ENCODE assay signal across 15 mouse cellular contexts in genomic region chr11:86621139-86621538, GRCm38 (mm10).
DNase-seq lines count a peak whose midpoint lies in the region; ATAC-seq and TF ChIP-seq lines count a peak whose summit lies in the region.
"Had no signal": no experiment of that assay in that cellular context is flagged by ENCODE, and none has a peak within 500 bp of the region (broad histone marks: within the 10 kb centered on the region; RNA-seq: fewer than 3 reads in every experiment).

No protein-coding gene starts in this region.

- TF ChIP-seq EP300 in CH12.LX (IDR thresholded peaks at IDR 0.05; ENCODE audit: low read length), result no peak

- DNase-seq in cerebellum, adult 2 months, result peak; percentile 25 to 26
- DNase-seq in cerebellum, adult 8-10 months, result no peak
- DNase-seq in left cerebral cortex, adult 2 months (ENCODE audit: extremely low spot score in 1 of 2, low spot score in 2 of 2), result no peak
- no peak for DNase-seq in left cerebral cortex, postnatal 14 days (ENCODE audit: low spot score in 2 of 2)
- DNase-seq in CH12.LX (ENCODE audit: extremely low read depth), result no peak
- no peak for DNase-seq in liver
- DNase-seq in forebrain, embryonic 11.5 days (ENCODE audit: low spot score), result no peak
- DNase-seq: kidney, adult 11 months; lung, postnatal 36 days; right cerebral cortex, postnatal 14 days had no signal

- 93% methylated on average over 13 of the region's 13 CpGs for WGBS in cerebellum, adult 2 months
- WGBS in forebrain, embryonic 11.5 days, result 97% methylated on average over 13 of the region's 13 CpGs

- no peaks in the 10 kb centered on the region for H3K4me1 ChIP-seq in cerebellum, adult 2 months (ENCODE audit: control insufficient read depth, insufficient read depth, low read length)
- H3K4me1 ChIP-seq in CH12.LX (ENCODE audit: control insufficient read depth in 1 of 2, insufficient read depth in 2 of 2), result peaks cover 28 to 87% of the 10 kb centered on the region in 2 experiments
- peaks cover 13% of the 10 kb centered on the region for H3K4me1 ChIP-seq in embryonic fibroblast, embryonic 13.5 days (ENCODE audit: control insufficient read depth, insufficient read depth, low read length)
- no peaks in the 10 kb centered on the region for H3K4me1 ChIP-seq in forebrain, embryonic 11.5 days (replicated peaks; ENCODE audit: control insufficient read depth, insufficient read depth, low read length)
- H3K4me1 ChIP-seq: midbrain, embryonic 10.5 days had no signal

- ATAC-seq in forebrain, embryonic 11.5 days (replicated peaks; ENCODE audit: low FRiP score), result no peak

- peaks cover 21% of the 10 kb centered on the region for H3K79me2 ChIP-seq in CH12.LX (replicated peaks; ENCODE audit: control insufficient read depth, extremely low read depth, insufficient read depth, poor library complexity, severe bottlenecking)

- H3K9me3 ChIP-seq in CH12.LX (replicated peaks; ENCODE audit: low read length), result no peaks in the 10 kb centered on the region
- no peaks in the 10 kb centered on the region for H3K9me3 ChIP-seq in forebrain, embryonic 11.5 days (ENCODE audit: control insufficient read depth, low read length)
- H3K9me3 ChIP-seq: embryonic facial prominence, embryonic 10.5 days; limb, embryonic 13.5 days; midbrain, embryonic 10.5 days had no signal

- H3K27me3 ChIP-seq in cerebellum, adult 2 months (ENCODE audit: control insufficient read depth, insufficient read depth, low read length), result no peaks in the 10 kb centered on the region
- no peaks in the 10 kb centered on the region for H3K27me3 ChIP-seq in CH12.LX (replicated peaks)
- no peaks in the 10 kb centered on the region for H3K27me3 ChIP-seq in forebrain, embryonic 11.5 days (ENCODE audit: control insufficient read depth, insufficient read depth, low read length)
- H3K27me3 ChIP-seq: limb, embryonic 13.5 days had no signal

- no peak for TF ChIP-seq POLR2A in cerebellum, adult 2 months (IDR thresholded peaks at IDR 0.05; ENCODE audit: borderline replicate concordance, insufficient read depth, low read length)
- TF ChIP-seq POLR2A in CH12.LX (IDR thresholded peaks at IDR 0.05; ENCODE audit: low read depth, low read length), result no peak
- no peak for TF ChIP-seq POLR2A in embryonic fibroblast, embryonic 13.5 days (IDR thresholded peaks at IDR 0.05; ENCODE audit: low read depth, low read length)

- intact Hi-C loops in left cerebral cortex, adult 2 months (cut with DNase I), result no loop called here
- intact Hi-C loops in left cerebral cortex, postnatal 14 days (cut with DNase I), result no loop called here

- TF ChIP-seq CTCF in cerebellum, adult 2 months (IDR thresholded peaks at IDR 0.05; ENCODE audit: borderline replicate concordance, insufficient read depth, low read depth, low read length), result no peak
- no peak for TF ChIP-seq CTCF in left cerebral cortex, adult 2 months (IDR thresholded peaks at IDR 0.05)
- TF ChIP-seq CTCF in CH12.LX (conservative IDR thresholded peaks at IDR 0.05 in 1 of 2, IDR thresholded peaks at IDR 0.05 in 1 of 2; ENCODE audit: low read depth in 2 of 2, low read length in 2 of 2), result no peak
- no peak for TF ChIP-seq CTCF in embryonic fibroblast, embryonic 13.5 days (IDR thresholded peaks at IDR 0.05; ENCODE audit: borderline replicate concordance, insufficient read depth, low read length)

- peaks cover under 1 to 9% of the 10 kb centered on the region in 2 experiments for H3K36me3 ChIP-seq in CH12.LX (replicated peaks in 1 of 2; ENCODE audit: control insufficient read depth in 1 of 2, insufficient read depth in 1 of 2, low read length in 1 of 2)
- H3K36me3 ChIP-seq in forebrain, embryonic 11.5 days (ENCODE audit: control insufficient read depth, insufficient read depth, low read length), result no peaks in the 10 kb centered on the region
- H3K36me3 ChIP-seq: limb, embryonic 13.5 days had no signal

- peak overlapping the region; percentile 58 for H3K9ac ChIP-seq in CH12.LX (ENCODE audit: insufficient read depth, low read depth)
- H3K9ac ChIP-seq in forebrain, embryonic 11.5 days (ENCODE audit: low read length), result no peak overlapping the region
- H3K9ac ChIP-seq: hindbrain, embryonic 14.5 days; limb, embryonic 13.5 days had no signal

- H3K4me2 ChIP-seq in CH12.LX (ENCODE audit: insufficient read depth, low read depth, poor library complexity, severe bottlenecking), result peak overlapping the region; percentile 43; the same call in 1 of the 2 replicates
- H3K4me2 ChIP-seq in forebrain, embryonic 11.5 days (ENCODE audit: low read depth, low read length, severe bottlenecking), result no peak overlapping the region
- H3K4me2 ChIP-seq: hindbrain, embryonic 14.5 days; limb, embryonic 13.5 days had no signal

- dilution Hi-C loops in CH12.LX (cut with MboI; ENCODE audit: extremely low pct_ligation_motif_present, extremely low pct_unique_long_range_greater_than_20kb, low sequenced_read_pairs), result loop anchor here (5.0 kb wide), 1 partner anchor 34 kb away; no protein-coding TSS in a partner anchor

- no peak overlapping the region for H3K4me3 ChIP-seq in cerebellum, adult 2 months (replicated peaks; ENCODE audit: insufficient read depth, low read depth, low read length)
- H3K4me3 ChIP-seq in left cerebral cortex, adult 2 months, result peak overlapping the region; percentile 27
- H3K4me3 ChIP-seq in CH12.LX (replicated peaks in 1 of 3; ENCODE audit: low read depth in 2 of 3, low read length in 2 of 3, poor library complexity in 1 of 3), result no peak overlapping the region
- no peak overlapping the region for H3K4me3 ChIP-seq in embryonic fibroblast, embryonic 13.5 days (ENCODE audit: insufficient read depth, low read length)
- no peak overlapping the region for H3K4me3 ChIP-seq in forebrain, embryonic 11.5 days (ENCODE audit: low read depth, low read length)
- H3K4me3 ChIP-seq: embryonic facial prominence, embryonic 10.5 days; limb, embryonic 13.5 days; midbrain, embryonic 10.5 days had no signal

- no peak for TF ChIP-seq RAD21 in CH12.LX (IDR thresholded peaks at IDR 0.05; ENCODE audit: low read depth, low read length)

- no peak overlapping the region for H3K27ac ChIP-seq in cerebellum, adult 2 months (ENCODE audit: insufficient read depth, low read length)
- peak overlapping the region; percentile 58 for H3K27ac ChIP-seq in left cerebral cortex, adult 2 months
- H3K27ac ChIP-seq in CH12.LX (ENCODE audit: insufficient read depth, low read depth), result peak overlapping the region; percentile 52
- peak overlapping the region; percentile 60; the same call in 1 of the 2 replicates for H3K27ac ChIP-seq in embryonic fibroblast, embryonic 13.5 days (ENCODE audit: insufficient read depth, low read length)
- H3K27ac ChIP-seq in forebrain, embryonic 11.5 days (ENCODE audit: low read depth, low read length), result no peak overlapping the region
- H3K27ac ChIP-seq: embryonic facial prominence, embryonic 10.5 days; hindbrain, embryonic 14.5 days; limb, embryonic 13.5 days; midbrain, embryonic 10.5 days had no signal

- in situ Hi-C loops in CH12.LX (cut with MboI; ENCODE audit: low pct_ligation_motif_present, low pct_unique_long_range_greater_than_20kb, low sequenced_read_pairs), result loop anchor here (5.0 kb wide), 1 partner anchor 39 kb away; no protein-coding TSS in a partner anchor

TF ChIP-seq in CH12.LX, 34 proteins besides CTCF, POLR2A, EP300 and RAD21:
- TF ChIP-seq NRF1 (IDR thresholded peaks at IDR 0.05; ENCODE audit: low read depth, low read length) (0 out of 2 replicates have a peak, but pooled peaks have one; percentile 32), RCOR1 (conservative IDR thresholded peaks at IDR 0.05; ENCODE audit: low read depth, low read length) (no peak)

Comparison
In these comparisons a context has a peak if more than half of its experiments do, and no peak if none do; other contexts are left out.
1. DNase-seq: peak in cerebellum, adult 2 months (2 of 2); none in cerebellum, adult 8-10 months (single experiment), left cerebral cortex, adult 2 months (0 of 2), left cerebral cortex, postnatal 14 days (0 of 2), CH12.LX (single experiment), liver (single experiment) and forebrain, embryonic 11.5 days (single experiment).
2. H3K27ac ChIP-seq: peak in left cerebral cortex, adult 2 months (single experiment), CH12.LX (single experiment) and embryonic fibroblast, embryonic 13.5 days (single experiment); none in cerebellum, adult 2 months (single experiment) and forebrain, embryonic 11.5 days (single experiment).